28 mouse cellular contexts compared by ENCODE assay signal in the genomic region with DNA sequence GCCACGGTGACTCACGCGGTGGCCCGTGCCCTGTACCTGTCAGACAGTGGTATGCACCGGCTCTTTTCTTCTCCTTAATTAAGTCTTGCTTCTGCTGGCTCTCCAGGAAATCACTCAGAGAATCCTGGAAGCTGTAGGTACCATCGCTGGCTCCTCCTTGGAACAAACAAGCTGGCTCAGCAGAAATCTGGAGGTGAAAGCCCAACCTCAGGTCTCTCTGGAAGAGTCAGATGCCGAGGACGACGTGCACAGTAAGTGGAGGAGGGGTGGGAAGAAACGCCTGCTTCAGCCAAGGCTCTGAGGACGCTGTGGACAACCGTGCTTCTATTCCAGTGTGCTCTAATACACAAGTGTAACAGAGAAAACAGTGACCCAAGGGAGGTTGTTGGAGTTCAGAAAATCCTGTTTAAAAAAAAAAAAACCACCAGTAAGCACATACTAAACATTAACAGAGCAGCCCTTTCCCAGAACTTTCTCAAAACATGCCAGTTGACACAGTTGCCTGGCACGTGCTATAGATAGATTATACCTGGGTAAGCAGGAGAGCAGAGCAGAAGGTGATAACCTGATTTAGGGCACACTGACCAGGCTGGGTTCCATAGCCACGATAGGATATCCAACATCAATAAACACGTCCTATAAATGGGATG. TPM values are rescaled to one million over a fixed set of nuclear protein-coding genes. Genes with fewer than 3 reads are reported as not detected.
DNase-seq lines count a peak whose midpoint lies in the region; ATAC-seq lines count a peak whose summit lies in the region.
"Had no signal": no experiment of that assay in that cellular context is flagged by ENCODE, and none has a peak within 500 bp of the region (broad histone marks: within the 10 kb centered on the region; RNA-seq: fewer than 3 reads in every experiment).

No protein-coding gene starts in this region.

- whole genome bisulfite sequencing in kidney, embryonic 14.5 days, result 57% methylated on average over 15 of the region's 15 CpGs
- WGBS in midbrain, embryonic 11.5 days, result 79% methylated on average over 15 of the region's 15 CpGs
- 76% methylated on average over 15 of the region's 15 CpGs for WGBS in midbrain, embryonic 14.5 days

- no peak overlapping the region for H3K27ac ChIP-seq in kidney, embryonic 14.5 days (ENCODE audit: low read depth, low read length)
- no peak overlapping the region for H3K27ac ChIP-seq in midbrain, embryonic 11.5 days (ENCODE audit: low read depth, low read length)
- no peak overlapping the region for H3K27ac ChIP-seq in midbrain, embryonic 14.5 days (replicated peaks; ENCODE audit: low read depth, low read length)
- H3K27ac ChIP-seq: embryonic facial prominence, embryonic 13.5 days; forebrain, embryonic 10.5 days; forebrain, embryonic 15.5 days; hindbrain, embryonic 13.5 days; liver, embryonic 14.5 days; midbrain, embryonic 10.5 days; neural tube, embryonic 13.5 days had no signal

- H3K9me3 ChIP-seq in kidney, embryonic 14.5 days (ENCODE audit: control insufficient read depth, low read length), result no peaks in the 10 kb centered on the region
- no peaks in the 10 kb centered on the region for H3K9me3 ChIP-seq in midbrain, embryonic 11.5 days (ENCODE audit: control insufficient read depth, low read length)
- no peaks in the 10 kb centered on the region for H3K9me3 ChIP-seq in midbrain, embryonic 14.5 days (ENCODE audit: control insufficient read depth, low read length)
- H3K9me3 ChIP-seq: embryonic facial prominence, embryonic 13.5 days; forebrain, embryonic 10.5 days; forebrain, embryonic 15.5 days; hindbrain, embryonic 13.5 days; midbrain, embryonic 10.5 days; neural tube, embryonic 13.5 days had no signal

- no peak overlapping the region for H3K9ac ChIP-seq in kidney, embryonic 14.5 days (ENCODE audit: low read depth, low read length)
- no peak overlapping the region for H3K9ac ChIP-seq in midbrain, embryonic 11.5 days (ENCODE audit: low read length)
- no peak overlapping the region for H3K9ac ChIP-seq in midbrain, embryonic 14.5 days (replicated peaks; ENCODE audit: low read length)
- H3K9ac ChIP-seq: embryonic facial prominence, embryonic 13.5 days; forebrain, embryonic 15.5 days; hindbrain, embryonic 13.5 days; liver, embryonic 14.5 days; neural tube, embryonic 13.5 days had no signal

- peak; percentile 18 for DNase-seq in kidney, adult 11 months
- peak; percentile 39 for DNase-seq in midbrain, embryonic 11.5 days (ENCODE audit: low spot score, missing footprints)
- no peak for DNase-seq in midbrain, embryonic 14.5 days
- peak; percentile 36 for DNase-seq in kidney, postnatal 14 days
- no peak for DNase-seq in lung, postnatal 4 days
- DNase-seq in thymus, postnatal 0 days (ENCODE audit: low spot score), result no peak
- DNase-seq in layer of hippocampus, postnatal 36 days, result no peak
- DNase-seq: adrenal gland, postnatal 10 days; cerebellum, adult 8-10 months; cerebellum, postnatal 36 days; gastrocnemius, postnatal 25 days; heart, adult 18-20 months; heart, postnatal 4 days; left cerebral cortex, postnatal 4 days; lung, adult 2 months; lung, postnatal 10 days; thymus, adult 2 months; thymus, postnatal 4 days had no signal

- ATAC-seq in kidney, embryonic 14.5 days (ENCODE audit: low FRiP score, low TSS enrichment), result no peak
- ATAC-seq in midbrain, embryonic 11.5 days (ENCODE audit: low FRiP score), result no peak
- no peak for ATAC-seq in midbrain, embryonic 14.5 days (ENCODE audit: low FRiP score, low TSS enrichment)
- ATAC-seq: forebrain, embryonic 15.5 days; intestine, postnatal 0 days had no signal

- H3K4me1 ChIP-seq in kidney, embryonic 14.5 days (ENCODE audit: control insufficient read depth, insufficient read depth, low read length), result peaks cover 4% of the 10 kb centered on the region; the same call in 1 of the 2 replicates
- H3K4me1 ChIP-seq in midbrain, embryonic 11.5 days (ENCODE audit: control insufficient read depth, insufficient read depth, low read length), result no peaks in the 10 kb centered on the region; the same call in 1 of the 2 replicates
- H3K4me1 ChIP-seq in midbrain, embryonic 14.5 days (ENCODE audit: control insufficient read depth, insufficient read depth, low read length), result peaks cover 6% of the 10 kb centered on the region; the same call in 1 of the 2 replicates
- H3K4me1 ChIP-seq: forebrain, embryonic 15.5 days had no signal

- H3K36me3 ChIP-seq in kidney, embryonic 14.5 days (ENCODE audit: control insufficient read depth, insufficient read depth, low read length), result no peaks in the 10 kb centered on the region
- no peaks in the 10 kb centered on the region for H3K36me3 ChIP-seq in midbrain, embryonic 11.5 days (ENCODE audit: control insufficient read depth, insufficient read depth, low read length)
- H3K36me3 ChIP-seq in midbrain, embryonic 14.5 days (ENCODE audit: control insufficient read depth, insufficient read depth, low read length), result peaks cover 24% of the 10 kb centered on the region
- H3K36me3 ChIP-seq: forebrain, embryonic 10.5 days; midbrain, embryonic 10.5 days had no signal

- H3K4me3 ChIP-seq in kidney, embryonic 14.5 days (ENCODE audit: low read length), result no peak overlapping the region
- H3K4me3 ChIP-seq in midbrain, embryonic 11.5 days (ENCODE audit: low read depth, low read length), result no peak overlapping the region
- no peak overlapping the region for H3K4me3 ChIP-seq in midbrain, embryonic 14.5 days (replicated peaks; ENCODE audit: low read depth, low read length)
- H3K4me3 ChIP-seq: embryonic facial prominence, embryonic 13.5 days; forebrain, embryonic 10.5 days; forebrain, embryonic 15.5 days; hindbrain, embryonic 13.5 days; midbrain, embryonic 10.5 days; neural tube, embryonic 13.5 days had no signal

- no peaks in the 10 kb centered on the region for H3K27me3 ChIP-seq in kidney, embryonic 14.5 days (ENCODE audit: control insufficient read depth, insufficient read depth, low read length)
- H3K27me3 ChIP-seq in midbrain, embryonic 11.5 days (ENCODE audit: control insufficient read depth, insufficient read depth, low read length), result no peaks in the 10 kb centered on the region
- H3K27me3 ChIP-seq in midbrain, embryonic 14.5 days (ENCODE audit: control insufficient read depth, insufficient read depth, low read length), result no peaks in the 10 kb centered on the region
- H3K27me3 ChIP-seq: embryonic facial prominence, embryonic 13.5 days; forebrain, embryonic 15.5 days; hindbrain, embryonic 13.5 days; neural tube, embryonic 13.5 days had no signal

- H3K4me2 ChIP-seq in kidney, embryonic 14.5 days (replicated peaks; ENCODE audit: low read depth, low read length), result no peak overlapping the region
- no peak overlapping the region for H3K4me2 ChIP-seq in midbrain, embryonic 11.5 days
- H3K4me2 ChIP-seq in midbrain, embryonic 14.5 days (ENCODE audit: low read length), result no peak overlapping the region
- H3K4me2 ChIP-seq: embryonic facial prominence, embryonic 13.5 days; forebrain, embryonic 15.5 days; heart, embryonic 11.5 days; hindbrain, embryonic 13.5 days; neural tube, embryonic 13.5 days had no signal

RNA-seq across cellular contexts. Expression of a gene that starts 38.8 kb away (rescaled TPM):
- polyA plus RNA-seq in kidney, embryonic 14.5 days (2014; fragmentation: Nextera tagmentation; extraction: Ambion mirVana), result 23.5 and 42.7 TPM in 2 replicates
- polyA plus RNA-seq in midbrain, embryonic 11.5 days (2014; fragmentation: Nextera tagmentation; extraction: Ambion mirVana), result 27.7 and 29.6 TPM in 2 replicates
- 36.6 and 37.1 TPM in 2 replicates for polyA plus RNA-seq in midbrain, embryonic 14.5 days (2014; fragmentation: Nextera tagmentation; extraction: Ambion mirVana)
- polyA plus RNA-seq in thymus, postnatal 0 days (2015; fragmentation: Nextera tagmentation; extraction: Ambion mirVana), result 37.9 and 39.9 TPM in 2 replicates
- 10 to 100 TPM; 30.4 to 31.2 TPM for total RNA-seq in layer of hippocampus, postnatal 36 days (2021)

Comparison
In these comparisons a context has a peak if more than half of its experiments do, and no peak if none do; other contexts are left out.
1. DNase-seq: peak in kidney, adult 11 months (single experiment), midbrain, embryonic 11.5 days (single experiment) and kidney, postnatal 14 days (single experiment); none in midbrain, embryonic 14.5 days (single experiment), lung, postnatal 4 days (0 of 2), thymus, postnatal 0 days (single experiment) and layer of hippocampus, postnatal 36 days (0 of 2).